Mouse (Mus musculus) liver, embryonic 14.5 days (tissue): Measurements from ENCODE around the gene Kcnip4.

Experiments
- CTCF ChIP-seq: IDR thresholded peaks from 2 replicates; pipeline ENCODE4 v1.5.1; 2016; ENCODE audit warnings: antibody characterized with exemption, low read depth, control low read depth
- EP300 ChIP-seq: IDR thresholded peaks from 2 replicates; pipeline ENCODE4 v1.6.1; 2016; ENCODE audit warnings: antibody characterized with exemption, low read depth

- TF ChIP-seq EP300, result no peak
- no peak for TF ChIP-seq CTCF
Observed at GRCm38 (mm10) chr5:48623370-48623769, 901.3 kb downstream of the Kcnip4 start.
